Mouse (Mus musculus) heart, adult 11 months (tissue): ENCODE data around the gene Nab1.

ENCODE experiments used
- DNase-seq: peaks from one replicate; pipeline ENCODE4 v3.0.0; 2022

Nab1 gene

DNA sequence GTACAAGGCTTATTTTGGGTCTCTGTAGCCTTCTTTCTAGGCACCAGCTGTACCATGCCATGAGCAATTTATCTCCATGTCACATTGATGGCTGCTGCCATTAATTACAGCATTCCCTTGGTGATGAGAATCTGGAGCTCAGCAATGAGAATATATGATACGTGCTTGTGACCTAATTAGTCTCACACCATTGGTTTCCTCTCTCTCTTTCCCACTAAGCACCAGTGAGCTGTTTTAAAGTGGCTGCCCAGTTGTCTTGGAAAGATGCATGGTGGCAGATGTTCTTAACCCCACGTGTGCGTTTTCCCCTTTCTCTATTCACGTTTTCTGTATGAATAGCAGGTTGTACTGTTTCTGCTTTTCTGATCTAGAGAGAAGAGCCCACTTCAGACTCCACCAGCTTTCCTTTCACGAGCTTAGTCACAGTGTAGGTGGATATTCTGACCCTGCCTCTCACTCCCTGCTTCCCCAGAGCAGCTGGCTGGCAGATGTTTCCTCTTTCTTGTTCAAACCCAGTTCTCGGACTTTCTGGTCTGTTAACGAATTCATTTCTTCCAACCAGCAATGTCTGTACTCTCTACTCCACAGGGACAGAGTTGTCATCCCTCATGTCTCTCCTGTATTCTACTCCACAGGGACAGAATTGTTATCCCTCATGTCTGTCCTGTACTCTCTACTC lies 29.5 kb downstream of the Nab1 start:
- DNase-seq = peak; percentile 88

DNA sequence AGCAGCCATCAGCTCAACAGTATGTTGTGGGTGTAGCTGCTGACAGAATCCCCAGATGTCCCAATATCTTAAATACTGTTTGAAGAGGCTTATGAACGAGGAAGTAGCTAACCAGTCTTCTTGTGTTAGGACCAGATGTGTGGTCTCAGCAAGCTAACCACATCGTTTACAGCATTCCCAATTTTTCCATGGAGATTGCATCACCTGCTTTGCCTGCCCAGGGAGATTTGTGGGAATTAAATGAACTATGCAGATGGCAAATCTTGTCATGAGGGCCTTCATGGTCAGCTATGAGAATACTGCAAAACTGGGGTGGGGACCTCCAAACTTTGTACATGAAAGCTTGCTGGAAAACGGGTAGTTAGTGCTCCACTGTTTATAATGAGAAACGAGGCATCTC lies 30.2 kb downstream of the Nab1 start:
- DNase-seq = peak; percentile 79

DNA sequence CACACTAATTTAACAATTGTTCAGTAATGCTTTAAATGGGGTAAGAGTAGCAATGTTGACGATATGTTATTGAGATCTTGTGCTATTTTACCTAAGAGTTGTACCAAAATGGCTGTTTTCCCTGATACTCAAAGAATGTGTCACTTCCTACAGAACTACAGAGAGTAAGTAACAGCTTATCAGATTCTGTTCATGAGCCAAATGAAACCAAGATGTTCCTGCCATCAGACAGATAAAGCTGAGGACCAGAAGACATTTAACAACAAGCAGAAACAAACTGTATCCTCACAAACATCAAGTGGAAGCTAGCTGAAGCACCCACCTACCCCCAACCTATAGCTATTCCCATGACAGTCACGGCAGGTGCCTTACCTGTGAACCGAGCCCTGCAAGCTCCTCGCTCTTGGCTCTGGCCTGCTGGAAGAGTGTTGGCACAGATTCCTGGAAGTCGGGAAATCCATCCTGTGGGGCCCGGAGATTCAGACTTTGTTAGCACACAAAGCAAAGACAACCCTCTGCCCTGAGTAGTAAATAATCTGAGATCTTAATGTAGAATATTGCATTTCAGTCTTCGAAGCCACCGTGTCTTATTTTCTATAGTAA lies 33.9 kb downstream of the Nab1 start:
- DNase-seq = peak; percentile 79

DNA sequence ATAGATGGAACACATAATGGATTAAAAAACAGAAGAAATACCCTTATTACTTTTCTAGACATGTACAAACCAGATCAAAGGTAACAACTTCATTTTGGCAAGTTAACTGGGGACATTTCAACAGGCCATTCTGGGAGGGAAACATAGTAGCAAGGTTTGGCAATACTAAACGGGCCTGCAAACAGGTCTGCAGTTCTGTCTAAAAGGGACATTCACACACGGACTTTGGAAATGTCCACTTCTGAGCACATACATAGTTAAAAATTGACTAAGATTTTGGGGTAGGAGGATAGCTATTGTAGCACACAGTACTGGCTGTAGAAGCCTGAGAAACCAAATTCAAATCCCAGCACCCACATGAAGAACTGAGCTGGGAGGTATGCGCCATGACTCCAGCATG lies 34.6 kb downstream of the Nab1 start:
- DNase-seq = no peak

DNA sequence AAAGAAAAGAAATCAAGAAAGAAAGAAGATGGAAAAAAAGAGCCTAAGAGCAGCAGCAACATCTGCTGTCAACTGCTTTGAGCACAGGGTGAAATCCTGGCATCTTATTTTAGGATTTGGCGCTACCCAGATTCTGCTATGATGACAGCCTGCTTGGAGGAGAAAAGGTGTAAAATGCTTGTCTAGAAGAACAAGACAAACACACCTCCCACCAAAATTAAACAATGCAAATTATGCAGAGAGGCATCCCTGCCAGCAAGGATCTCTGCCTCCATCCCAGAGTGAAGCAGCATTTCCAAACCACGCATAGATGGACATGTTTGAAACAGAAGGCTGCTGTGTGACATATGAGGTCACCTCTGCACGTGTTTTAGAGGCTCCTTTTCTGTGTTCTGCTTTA lies 35.2 kb downstream of the Nab1 start:
- no peak for DNase-seq

DNA sequence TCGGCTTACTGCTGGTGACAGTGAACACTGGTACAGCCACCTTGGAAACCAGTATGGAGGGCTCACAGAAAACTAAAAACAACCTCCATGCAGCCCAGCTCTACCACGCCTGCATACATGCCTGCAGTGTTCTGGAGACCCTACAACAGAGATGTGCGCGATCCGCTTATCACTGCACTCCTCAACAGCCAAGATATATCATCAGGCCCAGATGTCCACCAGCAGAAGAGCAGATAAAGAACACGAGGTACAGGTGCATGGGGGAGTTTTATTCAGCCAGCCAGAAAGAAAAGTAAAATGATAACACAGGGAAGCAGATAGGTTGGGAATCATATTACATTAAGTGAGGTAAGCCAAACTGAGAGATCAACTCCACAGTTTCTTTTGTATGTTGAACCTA lies 37.2 kb downstream of the Nab1 start:
- peak; percentile 84 for DNase-seq

DNA sequence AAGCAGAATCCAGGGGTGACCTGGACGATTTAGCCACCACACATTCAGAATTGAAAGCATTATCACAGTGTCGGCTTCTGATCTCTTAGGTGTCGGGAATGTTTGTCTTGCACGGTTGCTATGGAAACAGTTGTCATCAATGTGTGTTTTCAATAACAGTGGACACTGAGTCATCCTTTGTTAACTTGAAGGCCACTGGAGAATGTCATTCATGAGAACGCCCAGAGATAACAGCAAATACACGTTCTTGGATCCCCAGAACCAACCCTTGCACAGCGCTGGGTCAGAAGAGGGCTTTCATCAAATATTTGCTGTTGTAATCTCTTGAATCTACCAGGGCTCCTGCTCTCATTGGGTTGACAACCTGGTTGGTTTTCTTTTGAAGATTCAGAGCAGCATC lies 43.9 kb downstream of the Nab1 start:
- DNase-seq = no peak

DNA sequence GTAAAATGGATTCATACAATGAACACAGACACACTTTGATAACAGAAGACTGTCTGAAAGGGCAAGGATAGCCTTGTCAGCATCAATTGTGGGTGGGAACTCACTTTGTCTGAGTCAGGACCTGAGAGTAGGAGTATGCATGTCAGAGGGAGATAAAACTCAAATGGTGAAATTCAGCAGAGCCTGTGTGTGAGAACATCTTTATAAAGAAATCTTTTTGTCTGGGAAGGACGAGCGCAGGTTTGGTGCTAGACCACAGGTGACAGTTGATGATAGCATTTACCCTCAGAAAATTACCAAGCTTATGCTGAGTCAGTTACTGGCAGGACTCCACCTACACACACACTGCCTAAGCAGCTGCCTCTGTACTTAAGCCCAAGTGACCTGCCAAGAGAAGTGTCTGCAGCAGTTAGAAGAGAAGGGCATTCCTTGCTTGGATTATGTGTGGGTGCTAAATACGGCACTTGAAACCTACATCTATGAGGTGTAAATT lies 45.9 kb downstream of the Nab1 start:
- peak; percentile 89 for DNase-seq

DNA sequence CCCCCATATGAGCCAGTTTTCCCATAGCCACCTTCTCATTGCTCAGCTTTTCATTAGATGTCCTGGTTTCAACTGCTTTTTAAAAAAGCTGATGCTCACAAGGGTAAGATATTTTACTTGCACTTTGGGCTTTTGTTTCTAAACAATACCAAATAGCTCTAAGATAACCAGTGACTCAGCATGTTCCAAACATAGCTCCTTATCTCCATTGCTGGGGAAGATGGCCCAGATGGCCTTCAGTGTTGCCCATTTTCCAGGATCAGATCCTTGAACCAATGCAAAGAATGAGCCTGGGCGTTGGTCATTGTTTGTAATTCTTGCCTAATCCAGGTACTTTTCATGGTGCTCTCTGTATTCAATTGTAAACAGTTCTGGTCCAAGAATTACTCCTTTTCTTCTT lies 49.1 kb downstream of the Nab1 start:
- peak; percentile 28 for DNase-seq

DNA sequence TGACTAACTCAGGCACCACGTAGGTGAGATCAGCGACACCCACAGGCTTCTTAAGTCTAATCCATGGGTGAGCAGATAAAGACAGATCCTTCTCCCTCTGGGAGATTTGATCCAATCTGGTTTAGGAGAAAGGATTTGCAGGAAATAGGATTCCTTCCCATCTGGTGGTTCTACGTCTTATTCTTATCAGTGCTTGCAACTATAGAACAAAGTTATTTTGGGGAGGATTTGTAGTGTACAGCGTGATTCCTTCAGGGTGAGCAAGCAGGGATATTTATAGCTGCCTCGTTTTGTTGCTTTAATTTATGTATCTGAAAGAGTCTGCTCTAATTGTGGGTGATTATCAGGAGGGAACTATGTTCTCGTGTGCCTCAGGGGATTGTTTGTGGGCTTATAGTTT lies 64.6 kb downstream of the Nab1 start:
- DNase-seq = no peak

DNA sequence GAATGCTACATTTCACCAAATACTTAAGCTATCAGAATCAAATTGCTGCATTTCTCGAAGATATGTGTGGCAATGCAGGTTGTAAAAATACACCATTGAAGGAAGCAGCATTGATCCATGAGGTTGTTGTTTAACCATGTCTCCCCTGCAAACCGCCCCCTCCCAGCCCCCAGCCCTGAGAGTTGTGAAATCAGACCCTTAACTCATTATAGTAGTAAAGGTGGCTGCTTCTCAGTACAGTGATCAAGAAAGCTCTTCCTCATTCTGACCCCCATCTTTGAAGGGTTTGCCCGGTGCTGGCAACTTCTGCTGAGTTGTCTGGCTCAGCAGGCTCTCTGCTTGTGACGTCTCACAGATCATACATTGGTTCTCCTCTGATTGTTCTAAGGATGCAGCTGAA lies 66.4 kb downstream of the Nab1 start:
- DNase-seq = peak; percentile 54

DNA sequence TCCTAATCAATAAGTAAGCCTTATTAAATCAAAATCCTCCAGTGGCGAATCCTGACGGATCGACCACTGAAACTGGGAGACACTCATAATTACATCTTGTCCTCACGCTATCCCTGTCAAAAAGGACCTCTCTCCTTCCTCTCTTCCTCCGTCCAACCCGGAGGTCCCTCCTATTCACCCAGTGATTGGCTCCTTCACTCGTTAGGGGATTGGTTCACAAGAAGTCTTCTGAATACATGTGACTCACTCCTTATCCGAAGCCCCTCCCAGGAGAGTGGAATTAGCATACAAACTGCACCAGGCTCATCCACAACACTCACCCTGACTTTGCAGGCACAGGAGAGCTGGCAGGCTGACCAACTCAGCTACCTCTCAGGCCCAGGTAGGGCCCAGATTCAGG lies 68.7 kb downstream of the Nab1 start:
- DNase-seq = peak; percentile 70

DNA sequence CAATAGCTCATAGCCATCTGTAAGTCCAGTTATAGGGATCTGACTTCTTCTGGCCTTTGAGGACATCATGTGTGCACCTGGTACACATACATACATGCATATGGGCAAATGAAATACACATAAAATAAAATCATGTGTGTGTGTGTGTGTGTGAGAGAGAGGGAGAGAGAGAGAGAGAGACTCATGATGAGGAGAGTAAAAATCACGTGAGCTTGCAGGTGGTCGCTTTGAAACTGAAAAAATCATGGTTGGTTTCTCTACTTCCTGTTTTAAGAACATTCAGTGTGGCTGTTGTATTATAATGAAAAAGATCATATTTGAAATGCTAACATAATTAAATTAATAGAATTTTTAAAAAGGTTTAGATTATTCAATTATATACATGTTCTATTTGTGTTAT lies 69.9 kb downstream of the Nab1 start:
- DNase-seq = no peak

DNA sequence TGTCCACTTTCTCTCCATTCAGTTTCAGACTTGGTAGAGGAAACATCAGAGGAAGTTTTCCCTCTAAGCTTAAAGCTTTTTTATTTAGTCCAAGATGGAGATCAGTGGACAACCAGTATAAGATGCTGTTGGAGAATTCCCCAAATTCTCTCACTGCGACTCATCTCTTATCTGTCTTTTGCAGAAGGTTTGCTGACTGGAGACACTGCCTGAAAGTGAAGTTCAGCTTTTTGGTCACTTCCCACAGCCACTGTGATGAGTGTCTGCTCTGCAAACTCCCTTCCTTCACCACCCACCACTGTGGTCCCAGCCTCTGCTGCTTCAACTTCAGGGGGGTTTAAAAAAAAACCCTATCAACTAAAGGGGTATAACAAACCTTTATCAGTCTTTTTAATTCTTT lies 70.4 kb downstream of the Nab1 start:
- no peak for DNase-seq

DNA sequence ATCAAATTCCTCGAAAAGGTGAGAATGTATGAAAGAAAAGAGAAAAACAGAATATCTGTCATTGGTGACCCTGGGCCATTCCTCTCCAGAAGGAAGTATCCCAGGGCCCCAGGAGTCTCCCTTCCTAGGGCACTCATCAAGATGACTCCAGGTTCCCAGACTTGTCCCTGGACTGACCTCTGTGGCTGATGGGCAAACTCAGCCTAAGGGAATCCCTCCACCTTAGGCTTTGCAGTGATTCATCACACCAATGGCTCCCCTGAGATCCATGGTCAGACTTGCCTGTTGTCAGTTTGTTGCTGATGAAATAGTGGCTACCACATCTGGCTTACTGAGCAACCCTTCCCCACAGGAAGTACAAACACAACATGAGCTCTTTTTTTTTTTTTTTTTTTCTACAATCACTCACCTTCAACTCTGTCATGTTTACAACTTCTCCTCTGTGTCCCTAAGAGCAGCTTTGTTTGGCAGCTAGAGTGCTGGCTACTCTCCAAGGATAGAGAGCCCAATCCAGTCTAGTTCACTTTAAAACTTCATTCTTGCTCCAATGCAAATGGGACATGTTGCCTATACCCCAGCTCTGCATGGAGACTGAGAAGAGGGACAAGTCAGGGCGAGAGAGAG lies 72.5 kb downstream of the Nab1 start:
- peak; percentile 70 for DNase-seq

DNA sequence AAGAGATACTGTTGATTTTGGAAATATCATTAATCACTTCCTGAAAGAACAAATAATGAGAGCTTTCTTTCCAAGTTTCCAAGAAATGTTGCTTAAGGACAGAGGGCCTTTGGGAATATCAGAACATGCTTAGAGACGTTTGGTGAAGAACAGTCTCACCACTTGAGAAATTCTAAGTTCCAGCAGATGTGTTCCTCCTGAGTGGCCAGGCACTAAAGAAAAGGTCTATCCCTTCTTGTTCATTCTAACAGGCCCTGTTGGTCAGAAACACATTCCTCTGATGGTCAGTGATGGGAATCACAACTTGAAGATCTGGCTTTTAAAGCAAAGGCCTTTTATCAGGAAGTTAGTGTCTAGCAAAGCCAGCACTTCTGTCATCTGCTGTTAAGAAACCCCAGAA lies 76.6 kb downstream of the Nab1 start:
- peak; percentile 89 for DNase-seq

DNA sequence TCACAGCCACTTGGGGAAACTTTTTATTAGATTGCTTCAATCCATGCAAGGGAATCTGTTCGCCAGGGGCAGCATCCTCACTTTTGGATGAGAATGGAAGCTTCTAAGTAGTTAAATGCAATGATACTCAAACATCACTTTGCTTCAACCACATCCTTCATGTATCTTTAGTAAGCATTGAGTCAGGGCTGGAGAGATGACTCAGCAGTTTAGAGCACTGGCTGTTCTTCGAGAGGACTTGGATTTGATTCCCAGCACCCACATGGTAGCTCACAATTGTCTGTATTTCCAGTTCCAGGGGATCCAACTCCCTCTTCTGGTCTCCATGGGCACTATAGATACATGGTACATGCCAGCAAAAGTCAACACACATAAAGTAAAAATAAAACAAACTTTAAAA lies 77.4 kb downstream of the Nab1 start:
- peak; percentile 67 for DNase-seq

DNA sequence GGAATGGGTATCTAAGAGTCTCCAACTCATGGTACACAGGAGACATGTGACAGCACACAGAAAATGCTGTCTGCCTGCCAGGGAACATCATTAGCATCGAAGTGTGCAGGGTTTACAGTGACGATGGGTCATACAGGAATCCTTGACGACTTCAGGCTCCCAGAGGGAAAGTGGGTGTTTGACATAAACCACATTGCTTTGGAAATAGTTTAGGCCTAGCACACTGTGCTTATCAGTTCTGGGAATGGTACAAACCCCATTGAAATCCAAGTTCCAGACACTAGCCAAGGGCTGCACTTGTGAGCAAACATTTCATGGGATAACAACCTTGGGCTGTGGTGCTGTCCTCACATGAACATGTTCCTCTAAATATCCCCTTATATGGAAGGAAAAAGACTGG lies 78.3 kb downstream of the Nab1 start:
- DNase-seq = peak; percentile 97

DNA sequence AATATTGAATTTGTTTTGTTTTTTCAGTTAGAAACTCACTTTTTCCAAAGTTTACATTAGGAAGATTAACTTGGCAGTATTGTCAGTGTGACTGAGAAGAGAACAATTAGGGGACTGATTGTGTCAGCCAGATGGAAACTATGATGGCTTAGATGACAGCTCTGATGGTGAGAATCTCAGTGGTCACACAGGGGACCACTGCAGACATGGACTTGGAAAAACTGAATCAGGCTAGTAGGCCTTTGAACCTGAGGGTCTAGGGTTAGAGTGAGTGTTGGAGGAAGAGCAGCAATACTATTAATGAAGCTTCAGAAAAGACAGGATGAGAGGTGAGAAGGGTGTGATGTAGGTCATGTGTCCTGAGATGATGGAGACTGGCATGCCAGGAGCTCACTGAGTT lies 78.9 kb downstream of the Nab1 start:
- DNase-seq = peak; percentile 83

DNA sequence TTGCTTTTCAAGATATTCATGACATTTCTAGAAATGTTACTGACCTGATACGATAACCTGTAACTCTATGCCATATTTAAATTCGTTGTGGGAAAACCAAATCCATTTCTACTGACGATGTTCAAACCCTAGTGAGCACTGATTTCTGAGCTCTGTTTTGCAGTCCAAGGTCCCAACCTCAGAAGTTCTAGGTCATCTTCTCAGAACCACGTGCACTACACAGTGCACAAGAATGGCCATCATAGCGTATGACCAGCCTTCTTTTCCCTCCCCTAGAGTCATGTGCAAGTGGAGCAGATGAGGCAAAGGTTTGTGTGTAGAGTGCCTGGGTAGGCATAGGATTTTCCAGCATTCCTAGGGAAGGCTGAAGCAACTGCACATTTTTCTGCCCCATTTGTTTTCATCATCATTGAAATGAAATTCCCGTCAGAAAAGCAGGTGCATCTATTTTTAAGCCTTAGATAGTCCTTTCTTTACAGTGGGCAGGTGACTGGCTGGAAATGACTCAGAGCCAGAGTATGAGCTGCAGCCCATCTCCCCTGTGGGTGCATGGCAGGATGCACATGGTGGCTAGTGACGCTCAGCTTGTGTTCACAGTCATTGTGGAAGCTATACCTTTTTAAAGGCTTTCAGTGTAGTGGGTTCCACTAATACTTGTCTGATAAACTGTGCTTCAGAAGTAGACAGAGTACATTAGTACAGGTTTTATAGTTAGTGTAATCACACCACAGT lies 81.2 kb downstream of the Nab1 start:
- peak; percentile 55 for DNase-seq
